Mouse (Mus musculus) c-Kit-positive CD71-positive TER-119-positive erythroid progenitor cells, embryonic 14.5 days (primary cell): ENCODE results near the gene Lpcat4.
"Not testable (repeated sequence)": the region's sequence is repeated elsewhere in the genome, so short reads cannot be mapped to it uniquely, and the experiment has no call there.

Source experiments
- DNase-seq: peaks from one replicate; pipeline ENCODE4 v3.0.0-alpha.2; 2013; ENCODE audit warnings: low spot score

Gene Lpcat4

GRCm38 (mm10) chr2:112261748-112262653 lies 22.7 kb downstream of the Lpcat4 start, which contains the start of gene Nop10:
TSS of gene Nop10 (plus strand) at chr2:112261926.
- DNase-seq, result peak; percentile 90

GRCm38 (mm10) chr2:112262779-112263295 lies 23.6 kb downstream of the Lpcat4 start:
- DNase-seq, result no peak

- DNase-seq, result no peak
These were observed 25.1 kb downstream of the Lpcat4 start for GRCm38 (mm10) chr2:112264364-112264763.

GRCm38 (mm10) chr2:112265448-112266241 lies 26.4 kb downstream of the Lpcat4 start, which contains the start of gene Slc12a6:
TSS of gene Slc12a6 (plus strand) at chr2:112265825.
- DNase-seq, result peak; percentile 86

GRCm38 (mm10) chr2:112266242-112266592 lies 26.9 kb downstream of the Lpcat4 start, which contains the start of gene Gm21985:
TSS of gene Gm21985 (plus strand) at chr2:112266314.
- DNase-seq, result no peak

- no peak for DNase-seq
These were observed 27.5 kb downstream of the Lpcat4 start for GRCm38 (mm10) chr2:112266780-112267179.

- DNase-seq, result no peak
These were observed 28.4 kb downstream of the Lpcat4 start for GRCm38 (mm10) chr2:112267547-112268269.

GRCm38 (mm10) chr2:112270011-112270410 lies 30.7 kb downstream of the Lpcat4 start:
- DNase-seq, result no peak

GRCm38 (mm10) chr2:112272909-112273308 lies 33.6 kb downstream of the Lpcat4 start:
- no peak for DNase-seq

- DNase-seq, result no peak
These were observed 34.2 kb downstream of the Lpcat4 start for GRCm38 (mm10) chr2:112273474-112273873.

GRCm38 (mm10) chr2:112276870-112277269 lies 37.6 kb downstream of the Lpcat4 start:
- no peak for DNase-seq

GRCm38 (mm10) chr2:112282846-112283245 lies 43.6 kb downstream of the Lpcat4 start:
- no peak for DNase-seq

GRCm38 (mm10) chr2:112284363-112285030 lies 45.2 kb downstream of the Lpcat4 start:
- peak; percentile 63 for DNase-seq

- DNase-seq, result no peak
These were observed 45.7 kb downstream of the Lpcat4 start for GRCm38 (mm10) chr2:112285031-112285390.

- DNase-seq, result not testable (repeated sequence)
These were observed 46.8 kb downstream of the Lpcat4 start for GRCm38 (mm10) chr2:112286062-112286461.

GRCm38 (mm10) chr2:112287059-112287458 lies 47.8 kb downstream of the Lpcat4 start:
- DNase-seq, result no peak

- DNase-seq, result no peak
These were observed 50.2 kb downstream of the Lpcat4 start for GRCm38 (mm10) chr2:112289507-112289906.

- no peak for DNase-seq
These were observed 53.6 kb downstream of the Lpcat4 start for GRCm38 (mm10) chr2:112292823-112293222.

- no peak for DNase-seq
These were observed 56.9 kb downstream of the Lpcat4 start for GRCm38 (mm10) chr2:112296211-112296610.
